Mouse (Mus musculus) CD4-positive, CD25-positive, alpha-beta regulatory T cell, adult 4 months (primary cell): ENCODE results near the gene Tspan10. TPM values are rescaled to one million over a fixed set of nuclear protein-coding genes. Genes with fewer than 3 reads are reported as not detected.
A peak's percentile ranks its signal among the peaks of the same experiment; 100 is the strongest.

Experiments
- ATAC-seq: one replicate; pipeline ENCODE4 v1.8.0; 2017
- polyA plus RNA-seq, 2 experiments: library from polyadenylated mRNA; unstranded; fragments of 100-300 nt; shearing (Covaris generic); gene quantifications; one replicate each; pipeline ENCODE4 v1.2.1; 2017

The Tspan10 gene
- polyA plus RNA-seq, 2 experiments from 2014 or later = not detected

- ATAC-seq = peak; percentile 8
Observed at GRCm38 (mm10) chr11:120457370-120457769, 14.9 kb downstream of the Tspan10 start.

DNA sequence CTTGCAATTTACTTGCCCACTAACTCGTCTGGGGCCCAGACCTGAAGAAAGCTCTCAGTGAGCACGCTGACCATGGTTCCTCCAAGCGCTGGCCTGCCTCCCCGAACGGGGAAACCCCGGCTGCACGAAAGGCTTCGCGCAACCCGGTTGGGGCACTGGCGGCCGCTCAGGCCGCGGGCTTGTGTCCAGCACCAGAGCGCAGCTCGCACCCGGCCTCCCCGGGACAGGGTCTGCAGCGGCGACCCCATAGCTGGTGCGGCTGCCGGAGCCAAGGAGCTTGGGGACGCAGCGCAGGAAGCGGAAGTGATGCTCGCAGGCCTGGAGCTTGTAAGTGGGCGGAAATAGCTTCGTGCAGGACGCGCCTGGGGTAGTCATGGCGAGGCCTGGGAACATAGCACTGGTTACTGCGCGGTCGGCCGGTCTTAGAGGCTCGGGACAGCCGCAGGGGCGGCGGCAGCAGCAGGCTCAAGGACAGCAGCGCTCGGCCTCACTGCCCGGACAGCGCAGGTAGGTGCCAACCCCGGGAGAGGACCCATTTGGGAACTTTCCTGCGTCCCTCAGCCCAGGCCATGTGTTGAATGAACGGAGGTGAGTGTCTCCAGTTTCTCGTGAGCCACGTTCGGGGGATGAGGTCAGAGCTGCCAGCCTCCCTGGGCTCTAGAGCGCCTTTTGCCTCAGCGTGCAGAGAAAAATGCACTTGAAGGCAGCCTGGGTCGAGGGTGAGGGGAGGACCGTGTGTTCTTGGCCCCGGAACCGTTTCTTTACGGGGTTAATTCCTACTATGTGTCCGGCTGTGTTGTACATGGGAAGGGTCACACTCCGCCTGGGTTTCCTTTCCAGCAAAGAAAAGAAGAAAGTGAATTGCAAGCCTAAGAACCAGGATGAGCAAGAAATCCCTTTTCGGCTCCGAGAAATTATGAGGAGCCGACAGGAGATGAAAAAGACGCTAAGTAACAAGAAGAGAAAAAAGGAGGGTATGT lies 15.6 kb downstream of the Tspan10 start, which contains the start of the genes Oxld1 and Ccdc137:
TSS of gene Oxld1 (minus strand) at position 297 of the 980 bp plus-strand sequence.
TSS of gene Ccdc137 (plus strand) at position 344 of the 980 bp plus-strand sequence.
- ATAC-seq = peak; percentile 100

- ATAC-seq = no peak
Observed at GRCm38 (mm10) chr11:120458847-120459597, 16.6 kb downstream of the Tspan10 start.

GRCm38 (mm10) chr11:120463536-120463935 lies 21.1 kb downstream of the Tspan10 start:
- ATAC-seq = no peak

- ATAC-seq = no peak
Observed at GRCm38 (mm10) chr11:120464365-120464764, 21.9 kb downstream of the Tspan10 start.

DNA sequence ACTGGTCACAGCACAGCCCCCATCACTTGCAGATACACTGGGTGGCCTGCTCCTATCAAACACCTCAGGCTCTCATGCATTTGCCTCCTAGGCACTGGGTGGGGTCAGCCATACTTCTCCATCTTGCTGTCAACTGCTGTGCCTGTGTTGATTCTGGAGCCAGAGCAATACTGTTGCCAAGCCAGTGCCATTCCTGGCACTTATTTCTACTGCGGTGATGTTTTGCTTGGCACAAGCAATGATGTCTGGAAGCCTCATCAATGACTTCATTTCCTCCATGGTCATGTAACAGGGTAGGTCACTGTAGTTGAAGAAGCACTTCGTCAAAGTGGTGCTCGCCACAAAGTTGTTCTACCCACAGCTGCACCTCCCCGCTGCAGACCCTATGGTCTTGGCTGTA lies 23.1 kb downstream of the Tspan10 start:
- no peak for ATAC-seq

GRCm38 (mm10) chr11:120467051-120467735 lies 24.7 kb downstream of the Tspan10 start, which contains the start of gene Arl16:
Arl16 (minus strand) TSS chr11:120467607.
- peak; percentile 100 for ATAC-seq

GRCm38 (mm10) chr11:120467736-120468092 lies 25.3 kb downstream of the Tspan10 start:
- no peak for ATAC-seq

GRCm38 (mm10) chr11:120472052-120472451 lies 29.6 kb downstream of the Tspan10 start:
- no peak for ATAC-seq

DNA sequence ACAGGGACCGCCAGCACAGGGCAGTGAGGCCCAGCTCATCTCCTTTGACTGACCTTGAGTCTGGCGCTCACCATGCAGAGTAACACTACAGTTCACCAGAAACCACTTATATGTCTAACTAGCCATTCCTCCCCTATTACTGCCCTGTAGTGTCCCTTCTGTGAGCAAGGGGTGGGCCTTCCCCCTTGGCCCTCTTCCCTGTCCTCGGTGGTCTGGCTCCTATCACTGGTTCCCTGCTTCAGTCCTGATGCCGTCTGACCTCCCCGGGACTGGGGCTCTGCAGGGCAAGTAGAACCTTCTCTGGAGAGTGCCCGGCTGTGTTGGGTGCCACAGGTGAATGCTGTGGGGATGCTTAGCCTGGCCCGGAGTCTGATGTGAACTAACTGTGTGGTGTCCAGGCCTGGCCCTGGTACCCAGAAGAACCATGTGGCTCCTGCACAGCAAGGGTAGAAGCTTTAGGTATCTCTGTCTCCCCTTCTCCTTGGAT lies 41.0 kb downstream of the Tspan10 start:
- ATAC-seq = no peak

GRCm38 (mm10) chr11:120484265-120484981 lies 42.0 kb downstream of the Tspan10 start, which contains the start of gene Mrpl12:
Mrpl12 (plus strand) TSS chr11:120484613.
- peak; percentile 97 for ATAC-seq

DNA sequence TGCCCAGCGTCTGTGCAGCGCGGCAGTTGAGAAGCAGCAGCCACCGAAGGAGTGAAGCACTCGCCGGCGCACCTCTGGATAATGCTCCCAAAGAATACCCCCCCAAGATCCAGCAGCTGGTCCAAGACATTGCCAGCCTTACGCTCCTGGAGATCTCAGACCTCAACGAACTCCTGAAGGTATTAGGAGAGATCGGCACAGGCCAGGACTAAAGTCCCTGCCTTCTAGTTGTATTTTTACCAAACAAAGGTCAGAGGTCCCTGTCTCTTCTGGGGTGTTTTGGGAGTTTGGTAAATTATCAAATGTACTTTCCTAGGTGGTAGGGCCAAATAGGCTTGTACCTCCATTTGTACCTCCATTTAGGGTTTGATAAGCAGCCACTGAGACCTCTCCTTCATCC lies 42.8 kb downstream of the Tspan10 start:
- ATAC-seq = no peak

GRCm38 (mm10) chr11:120488516-120488915 lies 46.1 kb downstream of the Tspan10 start:
- no peak for ATAC-seq

- ATAC-seq = peak; percentile 26
Observed at GRCm38 (mm10) chr11:120489054-120489761, 46.8 kb downstream of the Tspan10 start.

DNA sequence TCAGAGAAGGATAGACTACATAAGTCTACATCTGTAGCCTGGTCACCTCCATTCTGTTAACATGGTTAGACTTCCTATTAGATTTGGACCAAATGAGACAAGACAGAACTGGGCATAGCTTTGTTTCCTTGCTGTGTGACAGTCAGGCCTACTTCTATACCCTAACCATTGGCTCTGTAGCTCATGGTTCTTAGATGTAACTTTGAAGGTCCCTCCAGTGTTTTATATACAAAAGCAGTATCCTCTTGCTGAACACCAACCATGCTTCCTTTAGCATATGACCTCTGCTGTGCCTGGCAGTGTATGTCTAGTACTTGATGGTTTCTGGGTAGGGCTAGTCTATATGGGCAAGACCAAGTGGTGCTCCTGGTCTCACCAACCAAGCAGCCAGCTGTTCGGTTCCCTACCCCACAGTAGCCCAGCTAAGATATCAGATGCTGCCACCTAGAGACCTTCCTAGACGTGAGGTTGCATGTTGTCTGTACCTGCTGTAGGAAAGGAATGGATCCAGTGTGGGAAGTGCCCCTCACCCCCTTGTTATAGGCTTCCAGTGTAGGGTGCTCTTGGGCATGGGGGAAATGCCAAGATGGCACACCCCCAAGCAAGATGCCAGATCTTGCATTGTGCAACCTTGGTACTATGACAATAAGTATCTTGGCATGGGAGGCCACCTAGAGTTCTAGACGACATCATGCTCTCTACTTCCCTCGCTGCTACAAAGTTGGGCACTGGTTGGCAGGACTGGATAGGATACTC lies 48.0 kb downstream of the Tspan10 start:
- ATAC-seq = no peak

DNA sequence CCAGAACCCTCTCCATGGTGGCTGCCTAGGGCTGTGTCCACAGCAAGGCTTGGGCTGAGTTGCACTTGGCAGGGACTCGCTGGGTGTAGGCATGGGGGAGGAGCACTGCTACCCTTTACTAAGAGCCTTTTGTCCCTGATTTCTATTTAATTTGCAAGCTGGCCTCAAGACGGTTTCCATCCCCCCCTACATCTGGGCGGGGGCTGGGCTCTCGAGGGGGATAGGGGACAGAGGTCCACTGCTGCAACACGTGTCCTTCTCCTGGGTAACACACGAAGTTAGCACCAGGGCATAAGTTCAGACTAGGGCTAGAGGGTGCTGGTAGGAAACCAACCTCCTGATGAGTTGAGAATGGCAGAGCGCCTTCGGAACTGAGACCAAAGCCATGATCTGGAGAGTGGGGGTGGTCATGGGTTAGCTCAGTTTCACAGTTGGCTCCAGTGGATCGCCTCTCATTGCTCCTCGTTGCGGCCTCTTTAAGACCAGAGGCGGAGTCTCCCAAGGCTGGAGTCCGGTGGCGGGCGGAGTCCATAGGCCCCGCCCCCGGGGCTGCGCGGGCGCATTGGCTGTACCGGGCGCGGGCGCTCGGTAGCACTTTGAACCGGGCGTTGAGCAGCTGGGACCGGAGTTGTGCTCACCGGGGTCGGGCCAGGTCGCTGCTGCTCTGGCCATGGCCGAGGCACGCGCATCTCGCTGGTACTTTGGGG lies 49.0 kb downstream of the Tspan10 start, which contains the start of gene Slc25a10:
TSS of gene Slc25a10 (plus strand) at position 524 of the 707 bp plus-strand sequence.
- peak; percentile 73 for ATAC-seq

- peak; percentile 54 for ATAC-seq
Observed at GRCm38 (mm10) chr11:120492024-120492877, 49.8 kb downstream of the Tspan10 start.

DNA sequence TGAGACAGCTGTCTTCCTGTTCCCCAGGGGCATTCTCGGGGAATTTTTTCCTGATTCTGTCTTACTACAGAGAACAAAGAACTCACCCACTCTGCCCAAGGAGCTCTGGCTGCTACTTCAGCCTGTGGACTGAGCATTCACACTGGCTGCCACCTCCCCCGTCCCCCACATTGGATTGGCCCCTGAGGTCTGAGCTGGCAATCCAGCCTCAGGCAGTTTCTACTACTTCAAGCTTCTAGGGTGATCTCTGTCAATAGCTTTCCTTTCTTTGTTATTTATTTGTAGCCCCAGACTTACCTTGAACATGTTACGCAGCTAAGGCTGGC lies 50.4 kb downstream of the Tspan10 start:
- no peak for ATAC-seq

DNA sequence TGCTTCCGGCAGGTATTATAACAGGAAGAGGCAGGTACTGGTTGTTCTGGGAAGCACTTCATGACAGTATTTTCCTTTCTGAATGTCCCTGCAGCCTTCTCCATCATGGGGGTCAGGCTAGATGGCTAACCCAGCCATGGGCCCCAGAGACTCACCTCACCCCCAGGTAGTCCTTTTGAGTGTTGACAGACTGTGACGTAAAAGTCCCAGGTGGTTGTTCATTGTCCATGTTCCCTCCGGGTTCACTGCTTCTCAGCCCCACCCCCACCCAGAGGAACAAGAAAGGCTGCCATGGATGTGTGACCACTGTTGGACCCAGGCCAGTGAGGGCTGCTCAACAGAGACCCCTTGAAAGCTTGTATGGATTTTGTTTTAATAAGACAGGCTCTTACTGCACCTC lies 50.9 kb downstream of the Tspan10 start:
- ATAC-seq = no peak
